Mouse (Mus musculus) heart, postnatal 36 days (tissue): Measurements from ENCODE around the gene Fam83c. TPM values are rescaled to one million over a fixed set of nuclear protein-coding genes. Genes with fewer than 3 reads are reported as not detected.

Experiments used
- DNase-seq, 2 experiments: peaks; one replicate each; pipeline ENCODE4 v3.0.0; 2021 to 2022
- intact Hi-C: fragments of 180-260 bp; cut with DNase I; formaldehyde crosslinking; loops from one replicate; pipeline ENCODE4 v1.15.1; 2025
- total RNA-seq, 2 experiments: library from RNA; stranded (reverse); gene quantifications; 2 replicates each; pipeline ENCODE4 v1.2.3; 2021

Gene Fam83c
- total RNA-seq, 2 experiments from 2014 or later: not detected

GRCm38 (mm10) chr2:155804053-155804452 lies 30.6 kb downstream of the Fam83c start:
- intact Hi-C loops: no loop called here
- no peak for DNase-seq

GRCm38 (mm10) chr2:155802761-155803160 lies 31.9 kb downstream of the Fam83c start:
- DNase-seq: no peak
- intact Hi-C loops: no loop called here

- intact Hi-C loops: no loop called here
- no peak for DNase-seq
Observed at GRCm38 (mm10) chr2:155798613-155799012, 36.0 kb downstream of the Fam83c start.

- no peak for DNase-seq
- intact Hi-C loops: no loop called here
Observed at GRCm38 (mm10) chr2:155794674-155795445, 39.8 kb downstream of the Fam83c start.

GRCm38 (mm10) chr2:155792899-155793298 lies 41.8 kb downstream of the Fam83c start:
- intact Hi-C loops: no loop called here
- DNase-seq: no peak

GRCm38 (mm10) chr2:155787949-155788931 lies 46.4 kb downstream of the Fam83c start:
- intact Hi-C loops: no loop called here
- DNase-seq: no peak

- intact Hi-C loops: no loop called here
- DNase-seq: no peak
Observed at GRCm38 (mm10) chr2:155786905-155787304, 47.7 kb downstream of the Fam83c start.

- intact Hi-C loops: no loop called here
- no peak for DNase-seq
Observed at GRCm38 (mm10) chr2:155784534-155784933, 50.1 kb downstream of the Fam83c start.

- DNase-seq: no peak
- intact Hi-C loops: no loop called here
Observed at GRCm38 (mm10) chr2:155779506-155779905, 55.1 kb downstream of the Fam83c start.

- intact Hi-C loops: no loop called here
- no peak for DNase-seq
Observed at GRCm38 (mm10) chr2:155779066-155779465, 55.6 kb downstream of the Fam83c start.

- intact Hi-C loops: no loop called here
Observed at GRCm38 (mm10) chr2:155778004-155778403, 56.6 kb downstream of the Fam83c start.

GRCm38 (mm10) chr2:155777688-155777985 lies 57.0 kb downstream of the Fam83c start:
- intact Hi-C loops: no loop called here
- no peak for DNase-seq

More at GRCm38 (mm10) chr2:155778004-155778403, 56.6 kb downstream of the Fam83c start:
- DNase-seq: no peak

Other genes with a start within 250 kb of the Fam83c start
- gene Gss, start 242.0 kb downstream of the Fam83c start, total RNA-seq: 10 to 100 TPM; 14.8 to 16.9 TPM
- gene Myh7b, start 223.6 kb downstream of the Fam83c start, total RNA-seq: 10 to 100 TPM; 25.3 to 30.2 TPM
- 10 to 100 TPM; 92.1 to 92.3 TPM for gene Trpc4ap, start 142.5 kb downstream of the Fam83c start, total RNA-seq
- 1 to 10 TPM; 6.9 to 7.0 TPM for gene Edem2, start 105.4 kb downstream of the Fam83c start, total RNA-seq
- gene Gm17581, start 99.0 kb downstream of the Fam83c start, total RNA-seq: not detected
- 1 to 10 TPM; 3.1 to 3.3 TPM for gene Procr, start 83.7 kb downstream of the Fam83c start, total RNA-seq
- gene Mmp24, start 59.5 kb downstream of the Fam83c start, total RNA-seq: not detected
- 10 to 100 TPM; 26.2 to 27.7 TPM for gene BC029722, start 15.4 kb downstream of the Fam83c start, total RNA-seq
- 10 to 100 TPM; 50.7 to 53.6 TPM for gene Eif6, start 7.9 kb downstream of the Fam83c start, total RNA-seq
- 100 to 1,000 TPM; 235 to 283 TPM for gene Uqcc1, start 95.5 kb upstream of the Fam83c start, total RNA-seq
- not detected for gene Gm15557, start 105.9 kb upstream of the Fam83c start, total RNA-seq
- gene Gdf5, start 110.5 kb upstream of the Fam83c start, total RNA-seq: not detected
- gene Cep250, start 121.6 kb upstream of the Fam83c start, total RNA-seq: 1 to 10 TPM; 7.1 to 7.9 TPM
- under 1 TPM; 0.16 to 0.31 TPM for gene 6430550D23Rik, start 173.1 kb upstream of the Fam83c start, total RNA-seq
- gene Ergic3, start 173.2 kb upstream of the Fam83c start, total RNA-seq: 10 to 100 TPM; 59.7 to 61.4 TPM
- gene Fer1l4, start 218.1 kb upstream of the Fam83c start, total RNA-seq: not detected
- gene Spag4, start 230.3 kb upstream of the Fam83c start, total RNA-seq: 1 to 10 TPM in 1 of 2 experiments, under 1 TPM in 1; 0.87 to 1.5 TPM